7 mouse cellular contexts compared by ENCODE assay signal in genomic region chr19:9027795-9028194, GRCm38 (mm10).
DNase-seq lines count a peak whose midpoint lies in the region.

No protein-coding gene starts in this region.

- peak; percentile 49 to 50 for DNase-seq in right cerebral cortex, postnatal 10 days (ENCODE audit: low spot score in 2 of 2)
- no peak for DNase-seq in right cerebral cortex, postnatal 14 days
- DNase-seq in heart, adult 9 months (ENCODE audit: low spot score in 2 of 2), result peak; percentile 69 to 77
- peak; percentile 41 to 42 for DNase-seq in kidney, postnatal 36 days
- no peak for DNase-seq in urinary bladder, postnatal 4 days (ENCODE audit: low spot score in 2 of 2)
- no peak for DNase-seq in thymus, postnatal 10 days (ENCODE audit: low spot score in 2 of 2)
- DNase-seq in cerebellum, adult 9-10 months, result no peak

Comparison
In these comparisons a context has a peak if more than half of its experiments do, and no peak if none do; other contexts are left out.
1. DNase-seq: peak in right cerebral cortex, postnatal 10 days (2 of 2), heart, adult 9 months (2 of 2) and kidney, postnatal 36 days (2 of 2); none in right cerebral cortex, postnatal 14 days (single experiment), urinary bladder, postnatal 4 days (0 of 2), thymus, postnatal 10 days (0 of 2) and cerebellum, adult 9-10 months (single experiment).